Mouse (Mus musculus): ENCODE data around the gene Crybg3.
"Not testable (repeated sequence)": the region's sequence is repeated elsewhere in the genome, so short reads cannot be mapped to it uniquely, and the experiment has no call there.

The Crybg3 gene

DNA sequence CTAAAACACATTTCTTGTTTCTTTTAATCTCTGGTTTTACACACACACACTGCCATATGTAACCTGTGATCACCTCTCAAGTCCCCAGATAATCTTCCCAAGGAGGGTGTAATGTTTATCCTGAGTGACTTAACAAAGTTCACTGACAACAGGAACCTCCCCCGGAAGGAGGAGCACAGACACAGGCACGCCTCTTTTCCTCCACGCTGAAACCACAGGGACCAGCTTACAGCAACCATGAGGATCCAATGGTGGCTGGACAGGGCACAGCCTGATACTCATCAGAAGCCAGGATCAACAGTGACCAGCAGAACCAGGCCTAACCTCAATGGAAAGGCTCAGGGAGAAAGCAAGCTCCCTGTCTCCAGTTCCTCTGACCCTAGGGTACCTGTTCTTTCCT is 68.2 kb downstream of the Crybg3 start:
- no peak for DNase-seq (ENCODE audit: low spot score)

DNA sequence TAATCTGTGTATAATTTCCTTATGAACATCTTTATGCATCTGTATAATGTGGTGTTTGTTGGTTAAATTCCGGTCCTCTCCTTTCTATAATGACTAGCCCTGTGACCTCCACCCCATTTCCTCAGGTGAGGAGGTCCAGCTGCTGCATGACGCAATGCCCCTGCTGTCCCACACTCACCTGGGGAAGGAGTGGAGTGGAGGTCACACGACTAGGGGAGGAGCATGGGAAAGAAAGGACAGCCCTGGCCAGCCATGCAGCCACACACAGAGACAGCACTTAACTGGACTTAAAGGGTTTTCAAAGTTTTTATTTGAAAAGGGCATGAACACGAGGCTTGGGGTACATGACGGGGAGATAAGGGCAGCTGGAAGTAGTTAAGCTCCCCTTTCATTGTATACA is 69.5 kb downstream of the Crybg3 start:
- no peak for DNase-seq (ENCODE audit: low spot score)

DNA sequence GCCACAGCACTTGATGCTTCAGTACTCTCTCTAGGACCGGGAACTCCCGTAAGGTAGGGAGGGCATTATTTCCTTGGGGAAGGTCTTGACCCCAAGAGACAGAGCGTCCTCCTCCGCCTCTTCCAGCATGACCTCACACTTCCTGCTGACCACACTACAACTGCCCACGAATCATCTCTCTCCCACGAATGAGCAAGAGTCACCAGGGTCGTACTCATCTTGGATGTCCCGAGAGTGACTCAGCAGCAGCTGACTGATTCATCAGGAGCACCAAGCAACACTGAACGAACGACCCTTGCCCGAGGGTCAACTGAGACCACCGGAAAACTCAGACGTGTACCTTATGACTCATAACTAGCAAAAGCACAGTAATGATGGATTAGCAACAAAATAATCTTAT is 71.2 kb downstream of the Crybg3 start:
- no peak for DNase-seq (ENCODE audit: low spot score)

DNA sequence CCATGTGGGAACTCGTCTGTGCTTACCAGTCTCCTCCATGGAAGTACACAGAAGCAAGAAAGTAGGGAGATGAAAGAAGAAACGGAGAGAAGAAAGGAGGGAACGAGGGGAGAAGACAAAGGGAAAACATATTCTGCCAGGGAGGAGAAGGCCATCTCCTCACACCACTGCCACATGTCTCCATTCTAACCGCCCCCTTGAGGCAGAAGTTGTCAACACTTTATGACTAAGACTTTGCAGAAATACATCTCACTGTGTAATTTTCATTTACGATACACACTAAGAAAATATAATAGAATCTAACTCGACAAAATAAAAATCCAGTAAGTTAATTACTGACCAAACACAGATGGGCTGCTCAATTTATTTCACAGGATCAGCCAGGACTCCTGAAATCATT is 73.8 kb downstream of the Crybg3 start:
- no peak for DNase-seq (ENCODE audit: low spot score)

DNA sequence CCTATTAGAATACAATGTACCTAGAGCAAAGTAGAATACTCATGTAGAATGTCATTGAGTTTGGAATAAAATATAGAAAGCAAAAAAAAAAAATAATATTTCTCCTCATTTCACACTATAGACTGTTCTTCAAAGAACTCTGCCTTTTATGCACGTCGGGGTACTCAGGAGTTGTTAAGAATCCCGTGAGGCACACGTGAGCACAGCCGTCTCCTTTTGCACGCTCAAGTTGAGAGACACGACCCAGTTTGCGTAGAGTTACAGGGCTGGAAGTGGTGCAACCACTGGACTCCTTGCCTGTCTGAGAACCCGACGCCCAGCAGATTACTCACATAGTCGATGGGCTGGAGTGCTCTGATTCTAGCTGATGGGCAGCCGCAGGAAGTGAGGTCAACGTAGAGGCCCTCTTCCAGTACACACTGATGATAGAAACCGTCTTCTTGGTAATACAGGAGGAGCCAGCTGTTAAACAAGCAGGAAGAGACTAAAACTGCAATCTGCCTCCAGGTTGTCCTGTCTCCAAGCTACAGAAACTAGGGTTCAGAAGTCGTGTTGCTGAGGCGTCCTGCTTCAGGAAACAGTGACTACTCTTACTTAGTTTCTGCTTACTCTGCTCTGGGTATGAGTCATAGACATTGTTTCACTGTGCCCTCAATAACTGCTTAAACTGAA is 78.9 kb downstream of the Crybg3 start:
- no peak for DNase-seq (ENCODE audit: low spot score)

DNA sequence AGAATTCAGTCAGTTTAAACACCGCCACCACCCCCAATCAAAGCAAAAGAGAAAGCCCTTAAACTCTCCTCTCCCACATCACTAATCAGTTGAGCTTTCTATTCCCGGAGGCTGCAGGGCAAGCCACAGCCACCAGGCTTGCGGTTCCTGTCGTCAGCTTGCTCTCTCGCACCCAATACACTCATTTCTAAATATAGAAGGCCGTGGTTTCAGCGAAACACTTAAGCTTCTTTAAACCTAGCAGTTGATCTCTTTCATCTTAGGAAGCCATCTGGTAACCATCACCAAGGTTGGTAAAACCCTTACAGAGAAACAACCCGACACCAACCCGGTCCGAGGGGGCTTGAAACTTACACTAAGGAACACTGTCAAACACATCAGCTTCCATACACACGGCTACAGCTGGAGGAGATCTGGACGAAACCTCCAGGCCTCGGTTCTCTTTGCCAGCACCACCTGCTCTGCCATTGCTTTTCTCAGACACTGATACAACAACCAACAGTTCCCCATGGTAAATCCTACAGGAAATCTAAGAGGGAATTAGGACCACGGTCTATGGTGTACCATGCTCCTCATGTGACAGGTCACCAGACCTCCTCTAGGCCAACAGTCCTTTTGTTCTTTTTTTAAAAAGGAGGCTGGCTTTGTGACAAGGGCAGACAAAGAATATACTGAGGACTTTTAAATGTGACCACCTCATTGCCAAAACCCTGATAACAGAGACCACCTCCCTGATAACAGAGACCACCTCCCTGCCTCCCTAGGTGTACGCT is 83.1 kb downstream of the Crybg3 start:
- DNase-seq (ENCODE audit: low spot score): no peak

DNA sequence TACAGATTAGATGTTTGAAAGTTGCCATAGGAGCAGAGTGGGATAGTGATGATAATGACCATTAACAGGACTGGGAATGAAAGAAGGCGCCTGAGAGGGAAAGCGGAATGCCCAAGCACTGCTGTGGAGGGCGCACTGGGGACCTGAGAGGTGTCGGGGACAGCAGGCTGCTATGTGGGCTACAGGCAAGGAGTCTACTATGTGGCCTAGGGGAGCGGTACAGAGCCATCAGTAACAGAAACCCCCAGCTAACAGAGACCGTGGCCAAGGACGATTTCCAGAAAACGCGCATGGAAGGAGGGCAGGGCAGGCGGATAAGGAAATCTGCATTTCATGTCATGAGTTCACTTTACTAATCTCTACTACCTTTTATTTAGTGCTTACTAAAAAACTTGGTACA is 83.8 kb downstream of the Crybg3 start:
- DNase-seq (ENCODE audit: low spot score): no peak

DNA sequence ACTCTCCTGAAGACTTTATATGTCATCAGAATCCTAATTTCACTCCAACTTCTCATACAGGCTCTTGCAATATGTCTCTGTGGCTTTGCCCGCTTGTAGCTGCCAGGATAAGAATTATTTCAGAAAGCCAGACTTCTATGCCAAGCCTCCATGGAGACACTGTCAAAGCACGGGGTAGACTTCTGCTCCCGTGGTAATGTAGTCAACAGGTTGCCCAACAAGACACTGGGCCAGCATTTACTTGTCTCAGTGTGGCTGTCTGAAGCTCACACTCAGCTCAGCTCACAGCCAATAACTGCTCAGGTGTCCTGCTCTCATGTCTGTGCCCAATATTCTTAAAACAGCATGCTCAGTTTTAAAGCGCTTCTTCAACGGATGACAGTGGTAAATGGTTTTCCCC is 85.6 kb downstream of the Crybg3 start:
- no peak for DNase-seq (ENCODE audit: low spot score)

DNA sequence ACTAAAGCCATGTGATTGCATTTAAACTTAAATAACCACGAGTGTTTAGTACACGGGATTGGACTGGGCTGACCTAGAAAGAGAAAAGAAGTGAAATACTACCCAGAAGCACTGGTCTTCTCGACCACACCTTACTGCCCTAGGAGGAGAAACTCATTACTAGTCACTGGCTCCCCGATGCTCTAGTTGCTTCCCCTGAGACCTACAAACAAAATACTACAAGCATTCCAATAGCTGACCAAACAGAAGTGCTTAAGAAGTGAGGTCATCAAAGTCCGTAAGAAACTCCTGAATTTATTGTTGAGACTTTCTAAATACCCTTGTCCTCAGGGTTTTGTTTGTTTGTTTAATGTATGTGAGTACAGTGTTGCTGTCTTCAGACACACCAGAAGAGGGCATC is 90.9 kb downstream of the Crybg3 start:
- no peak for DNase-seq (ENCODE audit: low spot score)

DNA sequence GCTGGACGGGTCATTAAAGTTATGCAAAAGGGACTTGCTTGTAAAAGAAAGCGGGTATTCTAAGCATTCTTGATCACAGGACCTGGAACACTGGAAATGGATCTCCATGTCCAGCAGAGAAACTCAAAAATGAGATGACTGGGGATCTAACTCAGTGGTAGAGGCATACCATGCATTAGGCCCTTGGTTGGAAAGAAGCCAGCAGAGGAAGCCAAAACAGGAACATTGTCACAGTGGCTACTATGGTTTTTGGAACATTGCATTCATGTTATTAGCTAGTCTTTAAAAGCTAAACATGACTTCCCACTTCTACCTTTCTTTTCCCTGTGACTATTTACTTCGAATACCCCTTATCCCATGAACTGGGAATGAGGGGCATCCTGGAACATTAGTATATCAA is 101.6 kb downstream of the Crybg3 start:
- DNase-seq (ENCODE audit: low spot score): no peak

DNA sequence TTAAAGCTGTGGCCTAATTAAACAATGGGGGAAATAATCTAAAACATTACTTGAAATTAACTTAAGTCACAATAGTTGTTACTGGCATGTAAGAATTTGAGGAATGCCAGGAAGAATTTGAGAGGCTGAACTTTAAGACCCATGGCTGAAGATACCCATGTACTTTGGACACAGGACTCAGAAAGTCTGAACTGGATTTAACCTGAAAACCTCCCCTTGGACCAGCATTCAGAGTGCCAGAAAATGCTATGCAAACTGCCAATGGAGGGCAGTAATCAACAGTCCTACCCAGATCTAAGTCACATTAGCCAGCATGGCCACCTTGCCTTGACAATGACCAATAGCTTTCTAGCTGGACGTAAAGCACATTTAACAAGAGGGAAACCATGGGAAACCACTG is 102.8 kb downstream of the Crybg3 start:
- no peak for DNase-seq (ENCODE audit: low spot score)

DNA sequence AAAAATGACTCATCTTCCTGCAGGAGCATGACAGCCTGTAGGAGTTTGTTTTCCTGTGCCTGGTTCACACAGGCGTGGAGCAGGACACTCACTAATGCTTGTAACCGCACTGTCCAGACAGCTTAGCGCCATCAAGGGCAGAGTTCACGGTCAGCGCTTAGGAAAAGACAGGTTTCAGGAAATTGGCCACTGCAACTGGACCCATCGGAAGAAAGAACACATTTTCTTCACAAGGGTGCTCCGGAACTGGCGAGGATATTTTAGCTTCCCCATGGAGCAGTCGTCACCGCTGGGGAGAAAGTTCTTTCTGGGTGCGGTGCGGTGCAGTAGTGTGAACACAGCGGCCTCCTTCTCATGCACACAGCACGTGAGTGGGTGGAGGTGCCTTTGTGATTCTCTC is 107.6 kb downstream of the Crybg3 start:
- DNase-seq (ENCODE audit: low spot score): no peak

DNA sequence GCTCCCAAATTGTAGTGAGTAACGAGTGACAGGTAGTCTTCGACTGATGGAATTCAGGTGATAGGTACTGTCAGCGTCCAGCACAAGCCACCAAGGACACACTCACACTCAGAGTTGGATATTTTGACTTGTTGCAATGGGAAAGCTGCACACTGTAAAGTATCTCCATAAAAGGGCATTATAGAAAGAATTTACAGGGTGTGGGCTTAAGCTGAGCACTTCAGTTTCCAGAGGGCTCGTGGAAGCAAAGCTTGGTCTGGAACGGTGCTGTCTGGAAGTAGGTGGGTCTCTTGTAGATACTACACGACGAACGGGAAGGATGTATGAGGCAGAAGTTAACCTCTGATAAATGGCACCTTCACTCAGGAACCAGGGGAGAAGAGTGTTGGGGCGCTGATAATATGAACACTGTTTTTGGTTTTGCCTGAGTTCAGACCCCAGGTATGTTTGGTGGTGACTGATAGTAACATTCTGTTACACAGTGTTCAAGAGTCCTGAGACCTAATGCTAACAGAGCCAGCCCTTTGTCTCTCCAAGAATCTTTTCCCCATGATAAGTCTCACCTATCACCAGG is 112.7 kb downstream of the Crybg3 start:
- no peak for DNase-seq (ENCODE audit: low spot score)

DNA sequence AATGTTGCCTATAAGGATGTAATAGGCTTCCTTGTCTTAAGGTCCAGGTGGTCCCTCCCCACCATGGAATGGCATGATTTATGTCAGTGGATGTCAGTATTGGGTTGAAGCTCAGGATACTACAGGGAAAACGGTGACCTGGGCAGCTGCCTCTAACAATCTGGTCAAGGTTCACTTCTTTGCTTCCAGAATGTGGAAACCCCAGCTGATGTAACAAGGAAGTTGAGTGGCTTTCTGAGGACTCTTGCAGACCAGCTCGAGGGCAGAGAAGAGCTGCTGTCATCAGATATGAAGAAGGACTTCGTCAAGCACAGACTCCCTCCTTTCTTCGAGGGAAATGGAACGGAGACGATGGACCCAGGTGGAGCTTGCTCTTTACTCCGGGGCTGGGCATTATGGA is 113.5 kb downstream of the Crybg3 start:
- no peak for DNase-seq (ENCODE audit: low spot score)

DNA sequence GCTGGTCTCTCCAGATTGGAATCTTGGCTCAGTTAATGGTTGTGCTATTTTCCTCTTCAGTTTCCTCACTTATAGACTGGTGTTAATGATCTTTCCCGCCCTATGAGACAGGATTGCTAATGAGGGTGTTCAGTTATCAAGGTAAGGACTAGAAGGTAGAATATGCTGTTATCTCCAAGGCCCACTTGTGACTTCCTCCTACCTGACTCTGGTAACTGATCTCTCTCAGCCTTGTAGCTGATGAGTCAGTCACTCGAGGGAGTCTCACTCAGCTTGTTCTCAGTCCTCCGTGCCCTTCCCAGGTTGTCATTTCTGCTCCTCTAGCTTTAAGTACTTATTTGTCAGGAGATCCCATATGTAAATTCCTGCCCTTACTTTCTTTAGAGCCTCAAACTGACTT is 122.8 kb downstream of the Crybg3 start:
- no peak for DNase-seq (ENCODE audit: low spot score)

DNA sequence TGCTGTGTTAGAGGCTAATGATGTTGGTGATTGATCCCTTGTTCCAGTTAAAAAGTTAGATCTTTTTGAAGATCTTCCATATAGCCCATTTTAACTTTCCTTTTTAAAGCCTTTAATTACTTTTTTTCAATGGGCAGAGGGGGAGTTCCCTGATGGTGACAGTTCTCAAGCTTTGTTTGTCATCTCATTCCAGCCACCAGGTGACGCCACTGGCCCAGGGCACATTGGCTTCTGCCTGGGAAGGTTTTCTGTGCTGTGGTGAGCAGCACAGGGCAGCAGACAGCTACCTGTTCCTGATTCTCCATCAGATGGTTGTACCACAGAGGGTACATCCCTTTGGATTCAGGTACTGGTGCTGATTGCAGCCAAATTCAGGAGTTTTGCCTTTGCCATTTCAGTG is 126.0 kb downstream of the Crybg3 start:
- DNase-seq (ENCODE audit: low spot score): no peak

DNA sequence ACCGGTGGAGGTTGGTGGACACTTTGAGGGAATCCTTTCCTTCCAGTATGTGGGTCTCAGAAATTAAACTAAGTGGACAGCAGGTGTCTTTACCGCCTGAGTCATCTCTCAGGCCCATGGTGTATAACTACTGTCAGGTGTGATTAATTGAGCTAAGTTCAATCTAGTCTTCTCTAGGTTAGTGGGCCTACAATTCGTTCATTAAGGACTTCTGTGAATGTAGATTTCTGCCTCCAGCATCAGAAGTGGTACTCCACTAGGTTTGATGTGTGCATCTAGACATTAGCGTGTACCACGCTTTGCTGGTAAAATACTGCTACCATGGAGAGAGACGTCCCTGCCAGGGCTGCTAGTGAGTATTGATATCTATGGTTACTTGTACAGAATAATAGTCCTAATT is 128.2 kb downstream of the Crybg3 start:
- DNase-seq (ENCODE audit: low spot score): no peak

DNA sequence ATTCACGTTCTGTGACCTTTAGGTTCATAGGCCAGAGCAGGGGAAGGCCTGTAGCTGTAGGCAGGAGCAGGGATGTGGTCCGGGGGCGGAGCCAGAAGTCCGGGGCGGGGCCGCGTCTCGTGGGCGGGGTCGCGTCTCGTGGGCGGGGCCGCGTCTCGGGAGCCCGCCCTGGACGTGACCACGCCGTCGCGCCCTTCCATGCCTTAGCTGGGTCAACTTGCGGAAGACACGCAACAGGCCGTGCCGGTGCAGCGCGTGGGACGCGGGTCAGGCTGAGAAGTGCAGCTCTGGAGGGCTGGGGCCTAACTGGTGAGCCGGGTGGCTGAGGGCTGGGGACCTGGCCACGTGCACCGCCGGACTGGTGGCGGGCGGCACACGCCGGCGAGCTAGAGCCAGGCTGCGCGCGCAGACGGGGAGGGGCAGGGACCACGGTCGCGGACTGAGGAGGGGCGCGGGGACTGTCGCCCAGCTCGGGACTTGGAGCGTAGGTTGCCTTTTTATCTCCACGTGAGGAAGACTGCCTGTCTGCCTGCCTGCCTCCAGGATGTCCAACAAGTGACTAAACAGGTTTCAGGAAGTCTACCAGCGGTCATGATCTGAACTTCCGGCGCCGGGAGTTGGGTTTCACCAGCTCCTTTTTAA is 129.0 kb downstream of the Crybg3 start, which contains the start of gene Riox2:
TSS of gene Riox2 (plus strand) at position 139 of the 642 bp plus-strand sequence.
- peak; percentile 50 for DNase-seq (ENCODE audit: low spot score)

DNA sequence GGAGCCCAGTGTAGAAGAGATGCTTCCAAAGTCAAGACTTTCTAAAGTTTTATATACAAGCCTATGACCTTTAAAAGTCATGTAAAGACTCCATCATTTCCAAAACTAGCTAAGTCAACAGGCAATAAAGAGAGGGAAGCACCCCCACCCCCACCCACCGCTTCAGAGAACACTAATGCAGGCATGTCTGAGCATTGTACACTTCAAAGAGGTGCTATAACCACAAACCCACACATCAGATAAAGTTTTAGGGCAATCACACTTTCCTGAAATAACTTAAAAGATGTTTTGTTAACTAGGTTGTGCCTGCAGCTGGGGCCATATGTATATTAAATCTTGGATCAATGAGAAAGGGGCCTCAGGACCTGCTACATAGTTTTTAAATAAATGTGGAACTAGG is 130.9 kb downstream of the Crybg3 start:
- DNase-seq (ENCODE audit: low spot score): no peak

DNA sequence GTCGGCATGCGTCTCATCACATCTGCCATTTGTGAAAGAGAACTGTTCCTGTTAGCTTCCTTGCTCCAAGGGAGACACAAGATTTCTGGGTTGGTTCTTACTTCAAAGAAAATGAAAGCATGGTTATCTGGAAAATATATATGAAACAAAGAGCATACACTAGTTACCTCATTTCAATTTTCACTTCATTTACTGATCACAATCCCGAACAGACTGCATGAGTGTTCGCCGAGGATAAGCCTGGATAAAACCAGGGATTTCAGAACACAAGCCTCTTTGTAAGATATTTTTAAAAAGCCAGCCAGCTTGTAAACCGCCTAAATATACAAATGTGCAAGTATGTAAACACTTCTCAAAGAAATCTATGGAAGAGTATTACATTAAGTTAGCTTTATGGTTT is 136.8 kb downstream of the Crybg3 start:
- no peak for DNase-seq (ENCODE audit: low spot score)

DNA sequence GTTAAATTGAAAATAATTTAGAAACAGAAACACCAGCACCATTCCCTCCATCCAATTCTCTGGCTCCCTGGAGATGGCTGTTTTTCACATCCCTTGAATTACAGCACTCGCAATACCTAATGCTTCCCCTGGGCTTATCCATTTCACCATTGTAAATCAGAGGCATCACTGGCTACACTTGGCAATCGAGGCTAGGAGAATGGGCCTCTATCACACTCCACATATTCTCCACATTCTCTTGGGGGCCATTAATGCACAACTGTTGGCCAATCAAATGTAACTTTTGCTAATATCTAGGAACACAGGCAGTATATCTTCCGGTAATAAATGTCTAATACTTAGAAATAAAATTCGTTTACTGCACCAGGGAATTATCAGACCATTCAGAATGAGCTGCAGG is 137.2 kb downstream of the Crybg3 start:
- DNase-seq (ENCODE audit: low spot score): no peak

DNA sequence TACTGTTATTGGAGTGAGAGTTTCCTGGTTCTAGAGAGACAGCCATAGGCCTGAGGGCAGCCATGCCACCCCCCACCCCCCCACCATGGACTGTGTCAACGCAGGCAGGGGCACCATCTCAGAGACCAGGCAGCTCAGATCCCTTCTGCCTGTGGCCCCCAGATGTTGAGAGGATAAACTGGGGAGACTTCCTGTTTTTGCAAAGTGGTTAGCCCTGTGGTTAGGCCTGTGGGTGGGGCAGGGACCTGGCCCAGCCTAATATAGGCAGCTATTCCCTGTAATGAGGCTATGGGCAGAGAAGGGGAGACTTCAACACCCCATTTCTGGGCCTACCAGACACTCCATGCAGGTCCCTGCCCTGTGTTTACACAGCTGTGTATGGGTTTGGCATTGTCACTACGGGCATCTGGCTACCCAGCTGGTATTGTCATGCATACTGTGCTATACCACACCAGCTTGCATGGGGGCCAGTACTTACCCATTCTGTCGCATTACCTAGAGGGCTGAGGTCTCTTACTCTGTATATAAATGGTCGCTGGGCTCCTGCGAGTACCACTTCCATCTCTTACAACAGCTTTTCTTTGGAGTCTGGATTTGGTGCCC is 141.4 kb downstream of the Crybg3 start:
- not testable (repeated sequence) for DNase-seq (ENCODE audit: low spot score)

DNA sequence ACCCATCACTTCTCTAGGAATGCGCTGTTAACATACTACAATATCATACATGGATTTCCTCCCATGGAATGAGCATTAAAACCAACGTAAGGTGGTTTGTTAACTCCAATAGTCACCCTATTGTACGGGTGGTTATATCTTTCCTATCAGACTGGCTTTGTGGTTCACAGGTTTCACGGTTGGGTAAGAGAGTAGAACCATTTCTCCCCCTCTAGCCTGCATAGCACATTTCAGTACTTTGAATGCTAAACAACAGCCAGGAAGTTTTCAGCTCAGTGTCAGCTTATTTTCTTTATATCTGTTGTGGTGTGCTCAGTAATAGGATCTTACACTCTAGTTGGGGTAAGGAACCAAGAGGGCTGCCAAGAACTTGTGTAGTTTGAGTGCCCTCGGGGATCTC is 149.0 kb downstream of the Crybg3 start:
- DNase-seq (ENCODE audit: low spot score): no peak

Data from left cerebral cortex, adult 11 months (tissue).